Mouse (Mus musculus) cerebellum, postnatal 36 days (tissue): ENCODE results near the gene Smim13.
"Not testable (repeated sequence)": the region's sequence is repeated elsewhere in the genome, so short reads cannot be mapped to it uniquely, and the experiment has no call there.

Source experiments
- DNase-seq, 2 experiments: peaks; one replicate each; pipeline ENCODE4 v3.0.0; 2021 to 2022; ENCODE audit warnings: mixed read lengths in 2 of 2

Smim13 gene

GRCm38 (mm10) chr13:41238035-41238804, 11.4 kb upstream of the Smim13 start:
- no peak for DNase-seq

DNA sequence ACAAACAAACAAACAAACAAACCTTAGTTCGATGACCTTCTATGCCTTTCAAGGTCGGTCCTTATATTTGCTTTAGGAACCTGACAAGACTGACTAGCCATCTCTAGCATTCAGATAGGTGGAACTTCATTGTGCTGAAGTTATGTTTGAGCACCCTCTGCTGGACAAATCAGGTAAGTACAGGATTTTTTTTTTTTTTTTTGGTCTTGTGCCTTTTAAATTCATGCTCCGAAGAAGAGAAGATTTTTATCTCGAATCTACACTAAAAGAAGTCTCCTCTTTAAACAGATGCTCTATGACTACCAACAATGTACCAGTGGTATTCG, 10.9 kb upstream of the Smim13 start:
- DNase-seq = no peak

DNA sequence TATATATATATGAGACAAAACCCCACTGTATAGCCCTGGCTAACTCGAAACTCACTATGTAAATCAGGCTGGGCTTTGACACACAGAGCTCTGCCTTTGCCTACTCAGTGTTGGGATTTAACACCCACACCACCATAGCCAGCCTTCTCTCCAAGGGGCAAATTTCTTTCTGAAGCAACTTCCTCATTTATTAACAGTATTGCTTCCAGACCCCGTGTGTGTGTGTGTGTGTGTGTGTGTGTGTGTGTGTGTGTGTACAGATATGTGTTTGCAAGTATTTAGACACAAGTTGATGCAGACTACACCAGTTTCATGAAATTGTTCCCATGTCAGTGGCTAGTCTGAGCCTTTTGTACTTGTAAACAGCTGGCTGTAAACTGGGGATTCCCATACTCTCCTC, 8.1 kb upstream of the Smim13 start:
- no peak for DNase-seq

DNA sequence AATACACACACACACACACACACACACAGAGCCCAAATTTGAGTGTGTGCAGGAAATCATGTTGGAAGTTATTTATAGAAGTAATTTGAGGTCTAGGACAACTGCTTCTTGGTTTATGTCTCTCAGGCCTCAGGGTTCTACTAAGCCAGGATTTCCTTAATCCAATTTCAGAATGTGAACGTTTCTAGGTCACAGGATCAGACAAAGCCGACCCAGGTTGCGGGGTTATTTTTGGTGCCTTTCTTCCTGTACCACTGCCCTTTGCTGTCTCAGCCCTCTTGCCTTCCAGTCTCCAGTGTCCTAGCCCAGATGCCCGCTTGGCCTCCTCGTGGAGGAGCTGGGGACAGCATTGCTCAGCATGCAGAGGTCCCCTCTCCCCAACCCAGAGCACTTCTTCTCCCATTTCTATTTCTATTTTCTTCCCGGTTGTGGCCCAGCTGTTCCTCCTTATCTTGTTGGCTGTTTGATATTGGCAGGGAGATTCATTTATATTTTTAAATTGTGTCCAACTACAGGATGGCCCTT, 5.3 kb upstream of the Smim13 start:
- DNase-seq = no peak

DNA sequence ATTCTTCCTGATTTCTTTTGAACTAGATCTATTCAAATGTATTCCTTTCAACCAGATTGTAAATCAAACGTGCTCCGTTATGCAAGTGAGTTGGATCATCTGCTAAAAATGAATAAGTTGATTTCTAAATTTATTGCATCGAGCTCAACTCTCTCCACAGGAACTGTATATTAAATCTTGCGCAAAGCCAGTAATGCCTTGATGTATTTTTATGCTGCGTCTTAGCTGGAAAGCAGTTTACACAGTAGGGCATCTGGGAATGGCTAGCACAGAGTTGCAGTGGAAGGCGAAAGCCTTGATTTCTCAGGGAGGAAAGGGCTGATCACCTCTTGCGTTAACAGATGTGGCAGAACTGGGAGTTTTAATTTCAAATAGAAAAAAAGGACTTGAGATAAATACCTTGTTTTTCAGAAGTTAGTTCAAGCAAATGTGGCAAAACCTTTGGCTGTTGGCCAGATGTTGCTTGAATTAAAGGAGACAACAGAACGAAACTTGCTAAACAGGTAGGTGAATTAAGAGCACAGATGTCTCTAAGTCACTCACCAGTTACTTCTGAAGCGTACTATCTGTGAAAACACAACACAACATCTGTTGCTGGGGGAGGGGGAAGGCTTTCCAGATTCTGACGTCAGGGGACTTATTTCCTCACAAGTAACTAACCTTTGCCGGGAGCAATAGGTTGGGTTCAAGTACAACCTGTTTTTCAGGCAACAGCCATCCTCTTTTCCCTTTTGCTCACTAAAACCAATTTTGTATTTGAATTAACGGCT, 708 bp upstream of the Smim13 start:
- DNase-seq = no peak

DNA sequence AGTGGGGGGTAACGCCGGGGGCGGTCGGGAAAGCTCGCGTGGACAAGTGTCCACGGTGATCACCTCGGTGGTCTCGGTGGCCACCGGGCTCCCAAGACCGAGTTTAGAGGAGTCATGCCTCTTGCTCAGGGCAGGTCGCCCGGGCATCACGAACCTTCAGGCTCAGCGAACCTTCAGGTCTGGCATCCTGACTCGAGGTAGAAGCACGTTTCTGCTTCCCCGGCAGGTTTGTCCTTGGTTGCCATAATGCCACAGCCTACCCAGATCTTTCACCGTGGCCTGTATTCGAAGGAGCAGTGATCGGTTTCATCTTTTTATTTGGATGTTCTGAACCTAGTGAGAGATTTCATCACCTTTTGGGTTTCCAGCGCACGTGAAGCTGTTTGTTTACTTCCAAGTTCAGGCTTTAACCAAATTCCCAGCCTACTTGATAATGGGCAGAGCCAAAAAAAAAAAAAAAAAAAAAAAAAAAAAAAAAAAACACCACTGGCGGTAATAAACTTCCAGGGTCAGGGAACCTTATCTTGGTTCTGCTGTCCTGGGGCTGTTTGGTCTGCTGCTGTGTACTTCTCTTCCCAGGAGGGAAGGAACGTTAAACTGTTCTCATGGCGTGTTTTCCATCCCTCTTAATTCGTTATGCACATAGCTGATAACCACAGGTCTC, 806 bp downstream of the Smim13 start:
- DNase-seq = peak in 1 of 2 experiments; percentile 49

- DNase-seq = not testable (repeated sequence)
These were observed 1.6 kb downstream of the Smim13 start for GRCm38 (mm10) chr13:41251232-41251631.

- DNase-seq = no peak
These were observed 2.0 kb downstream of the Smim13 start for GRCm38 (mm10) chr13:41251667-41252066.

- no peak for DNase-seq
These were observed 2.5 kb downstream of the Smim13 start for GRCm38 (mm10) chr13:41252141-41252540.

GRCm38 (mm10) chr13:41252736-41253135, 3.1 kb downstream of the Smim13 start:
- no peak for DNase-seq

DNA sequence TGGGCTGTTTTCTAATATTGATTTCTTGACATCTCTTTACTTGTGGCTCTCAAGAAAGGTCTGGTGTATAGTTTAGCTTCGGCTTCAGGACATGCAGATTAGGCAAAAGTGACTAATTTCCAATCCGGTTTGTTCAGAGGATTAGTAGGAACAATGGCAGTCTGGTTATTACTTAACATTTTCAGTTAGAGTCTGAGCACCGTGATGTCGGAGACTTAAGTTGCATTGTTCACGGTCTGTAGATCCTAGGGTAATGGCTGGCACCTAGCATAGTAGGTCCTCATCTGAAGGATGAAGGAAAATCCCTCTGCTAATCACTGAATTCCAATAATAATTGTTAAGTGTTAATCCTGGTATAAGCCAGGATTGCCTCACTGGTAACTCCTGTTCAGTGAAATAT, 6.5 kb downstream of the Smim13 start:
- DNase-seq = no peak

- DNase-seq = no peak
These were observed 7.3 kb downstream of the Smim13 start for GRCm38 (mm10) chr13:41256962-41257361.

- DNase-seq = no peak
These were observed 8.2 kb downstream of the Smim13 start for GRCm38 (mm10) chr13:41257851-41258250.

GRCm38 (mm10) chr13:41261617-41262016, 12.0 kb downstream of the Smim13 start:
- DNase-seq = not testable (repeated sequence)

DNA sequence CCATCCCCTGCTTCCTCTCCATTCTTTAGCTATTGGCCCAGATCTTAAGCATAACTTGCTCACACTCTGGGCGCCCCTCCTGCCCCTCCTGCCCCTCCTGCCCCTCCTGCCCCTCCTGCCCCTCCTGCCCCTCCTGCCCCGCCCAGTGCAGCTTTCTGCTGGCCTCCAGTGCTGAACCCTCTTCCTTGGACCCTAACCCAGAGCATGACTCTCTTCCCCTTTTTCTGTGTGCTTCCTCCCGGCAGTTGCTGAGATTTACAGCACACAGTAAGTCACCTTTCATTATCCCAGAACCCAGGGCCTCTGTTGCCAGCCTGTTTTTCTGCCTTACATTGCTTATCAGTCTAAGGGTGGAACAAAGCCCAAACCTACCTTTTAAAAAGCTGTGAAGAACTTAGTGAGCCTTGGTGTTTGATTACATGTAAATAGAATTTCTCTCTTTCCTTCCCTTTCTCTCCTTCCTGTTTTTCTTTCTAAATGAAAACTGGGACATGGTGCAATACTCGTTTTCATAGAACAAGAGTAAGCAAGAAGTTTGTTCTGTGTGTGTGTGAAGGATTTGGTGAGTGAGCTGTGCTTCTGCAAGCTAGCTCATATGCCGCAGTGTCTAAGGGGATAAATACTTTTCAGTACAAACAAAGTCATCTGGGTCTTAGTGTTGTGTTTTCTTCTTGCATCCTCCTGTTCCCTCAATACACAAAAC, 13.8 kb downstream of the Smim13 start:
- DNase-seq = no peak

GRCm38 (mm10) chr13:41267827-41268408, 18.3 kb downstream of the Smim13 start:
- no peak for DNase-seq

GRCm38 (mm10) chr13:41273927-41274650, 24.4 kb downstream of the Smim13 start, which contains the start of gene Gm17364:
Gene Gm17364, minus strand, starts transcription at chr13:41273977.
- DNase-seq = no peak

GRCm38 (mm10) chr13:41280696-41281095, 31.1 kb downstream of the Smim13 start:
- no peak for DNase-seq

GRCm38 (mm10) chr13:41283256-41283655, 33.6 kb downstream of the Smim13 start:
- DNase-seq = peak; percentile 44 to 72

DNA sequence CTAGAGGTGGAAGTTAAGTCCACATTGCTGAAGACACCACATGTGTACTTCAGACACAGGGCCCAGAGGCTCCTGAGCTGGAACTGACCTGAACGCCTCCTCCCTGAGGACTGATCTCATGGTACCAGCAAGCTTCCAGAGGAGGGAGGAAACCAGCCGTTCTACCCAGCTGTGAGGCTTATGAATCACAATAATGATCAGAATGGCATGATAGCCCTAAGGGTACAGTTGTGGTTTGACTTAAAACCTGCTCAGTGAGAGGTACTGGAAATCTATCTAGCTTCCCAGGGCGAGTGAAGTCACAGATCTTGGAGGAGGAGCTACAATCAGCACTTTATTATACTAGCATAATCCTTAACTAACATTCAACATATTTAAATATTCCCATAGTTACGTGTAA, 35.8 kb downstream of the Smim13 start:
- DNase-seq = no peak

DNA sequence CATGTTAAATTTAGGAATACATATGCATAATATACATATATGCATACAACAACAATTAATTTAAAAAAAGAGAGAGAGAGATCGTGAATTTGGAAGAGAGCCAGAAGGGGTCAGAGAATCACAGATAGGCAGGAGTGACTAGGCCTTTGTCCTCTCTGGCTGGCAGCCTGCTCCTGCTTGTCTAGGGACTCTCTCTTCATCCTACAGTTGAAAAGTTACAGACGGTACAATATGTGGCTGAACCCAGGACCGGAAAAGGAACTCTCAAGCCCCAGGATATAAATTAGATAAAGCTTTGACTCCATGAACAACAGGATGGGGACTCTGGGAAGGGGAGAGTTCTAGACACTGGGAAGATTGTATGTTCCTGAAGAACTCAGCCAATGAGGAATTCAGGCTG, 36.6 kb downstream of the Smim13 start:
- DNase-seq = no peak
